Mouse (Mus musculus) heart, postnatal 10 days (tissue): ENCODE measurements around the gene Gng12. TPM values are rescaled to one million over a fixed set of nuclear protein-coding genes. Genes with fewer than 3 reads are reported as not detected.
"Not testable (repeated sequence)": the region's sequence is repeated elsewhere in the genome, so short reads cannot be mapped to it uniquely, and the experiment has no call there.

Source experiments
- DNase-seq, 2 experiments: peaks; one replicate each; pipeline ENCODE4 v3.0.0; 2021
- intact Hi-C: fragments of 180-260 bp; cut with DNase I; formaldehyde crosslinking; loops from one replicate; pipeline ENCODE4 v1.15.1; 2025
- total RNA-seq, 2 experiments: library from RNA; stranded (reverse); gene quantifications; 2 replicates each; pipeline ENCODE4 v1.2.3; 2021

Gng12 gene
- total RNA-seq, 2 experiments from 2014 or later = 63.9 to 66.8 TPM

- DNase-seq, intact Hi-C loops: not testable (repeated sequence)
Measured at GRCm38 (mm10) chr6:67019001-67019400, 122.8 kb downstream of the Gng12 start.

GRCm38 (mm10) chr6:67021308-67021707 is 125.1 kb downstream of the Gng12 start:
- intact Hi-C loops = no loop called here

GRCm38 (mm10) chr6:67023729-67024128 is 127.5 kb downstream of the Gng12 start:
- intact Hi-C loops = no loop called here
- no peak for DNase-seq

More at GRCm38 (mm10) chr6:67021308-67021707, 125.1 kb downstream of the Gng12 start:
- DNase-seq = no peak

GRCm38 (mm10) chr6:67026661-67027060 is 130.5 kb downstream of the Gng12 start:
- no peak for DNase-seq
- intact Hi-C loops = no loop called here

- no peak for DNase-seq
- intact Hi-C loops = no loop called here
Measured at GRCm38 (mm10) chr6:67027438-67028142, 131.4 kb downstream of the Gng12 start.

GRCm38 (mm10) chr6:67029312-67029950 is 133.2 kb downstream of the Gng12 start:
- no peak for DNase-seq
- intact Hi-C loops = no loop called here

GRCm38 (mm10) chr6:67029987-67030386 is 133.8 kb downstream of the Gng12 start:
- no peak for DNase-seq
- intact Hi-C loops = no loop called here

- intact Hi-C loops = no loop called here
- no peak for DNase-seq
Measured at GRCm38 (mm10) chr6:67030416-67030815, 134.2 kb downstream of the Gng12 start.

- intact Hi-C loops = no loop called here
- no peak for DNase-seq
Measured at GRCm38 (mm10) chr6:67030846-67031245, 134.6 kb downstream of the Gng12 start.

GRCm38 (mm10) chr6:67032551-67032950 is 136.4 kb downstream of the Gng12 start:
- intact Hi-C loops, DNase-seq: not testable (repeated sequence)

- intact Hi-C loops, DNase-seq: not testable (repeated sequence)
Measured at GRCm38 (mm10) chr6:67032972-67033371, 136.8 kb downstream of the Gng12 start.

GRCm38 (mm10) chr6:67033604-67034003 is 137.4 kb downstream of the Gng12 start:
- DNase-seq = no peak
- intact Hi-C loops = no loop called here

GRCm38 (mm10) chr6:67034331-67035130 is 138.3 kb downstream of the Gng12 start:
- intact Hi-C loops = loop anchor here (5.0 kb wide), 2 partner anchors 192 to 233 kb away; no protein-coding TSS in a partner anchor
- no peak for DNase-seq

- peak in 1 of 2 experiments; percentile 45 for DNase-seq
- intact Hi-C loops = loop anchor here (1.0 to 5.0 kb wide), 6 partner anchors 73 to 232 kb away; partner anchors contain the start of gene Gng12
Measured at GRCm38 (mm10) chr6:67035388-67036299, 139.4 kb downstream of the Gng12 start.

GRCm38 (mm10) chr6:67036356-67036811 is 140.2 kb downstream of the Gng12 start:
- intact Hi-C loops = loop anchor here (1.0 to 5.0 kb wide), 6 partner anchors 74 to 231 kb away; partner anchors contain the start of gene Gng12
- DNase-seq = peak; percentile 91 to 92

- DNase-seq = peak; percentile 96 to 97
- intact Hi-C loops = loop anchor here (1.0 to 5.0 kb wide), 7 partner anchors 65 to 230 kb away; partner anchors contain the start of gene Gng12
Measured at GRCm38 (mm10) chr6:67036837-67037628, 140.8 kb downstream of the Gng12 start, which contains the start of gene Gadd45a. Gene Gadd45a (minus strand): TSS chr6:67037457.

GRCm38 (mm10) chr6:67038964-67039363 is 142.8 kb downstream of the Gng12 start:
- intact Hi-C loops = loop anchor here (1.0 to 5.0 kb wide), 3 partner anchors 43 to 228 kb away; no protein-coding TSS in a partner anchor
- DNase-seq = no peak

- DNase-seq = no peak
- intact Hi-C loops = no loop called here
Measured at GRCm38 (mm10) chr6:67040904-67041410, 144.8 kb downstream of the Gng12 start.

- no peak for DNase-seq
- intact Hi-C loops = no loop called here
Measured at GRCm38 (mm10) chr6:67045424-67045823, 149.2 kb downstream of the Gng12 start.
